Mouse (Mus musculus) adrenal gland, adult 18-20 months (tissue): ENCODE results near the gene Olfr874. TPM values are rescaled to one million over a fixed set of nuclear protein-coding genes. Genes with fewer than 3 reads are reported as not detected.
"Not testable (repeated sequence)": the region's sequence is repeated elsewhere in the genome, so short reads cannot be mapped to it uniquely, and the experiment has no call there.

Experiments
- DNase-seq, 2 experiments: peaks; one replicate each; pipeline ENCODE4 v3.0.0; 2021 to 2022; ENCODE audit warnings: low spot score in 2 of 2
- long read RNA-seq, 2 experiments: library from polyadenylated mRNA; stranded (forward); transcript quantifications; one replicate each; pipeline ENCODE4 v2.0.0; 2021
- total RNA-seq, 2 experiments: library from RNA; stranded (reverse); gene quantifications; 1 replicate in 1 of 2; 2 replicates in 1 of 2; pipeline ENCODE4 v1.2.3; 2021

Olfr874 gene
- total RNA-seq, result not detected
- long read RNA-seq, experiment 1, result 0 reads
- long read RNA-seq, experiment 2, result 0 reads

DNA sequence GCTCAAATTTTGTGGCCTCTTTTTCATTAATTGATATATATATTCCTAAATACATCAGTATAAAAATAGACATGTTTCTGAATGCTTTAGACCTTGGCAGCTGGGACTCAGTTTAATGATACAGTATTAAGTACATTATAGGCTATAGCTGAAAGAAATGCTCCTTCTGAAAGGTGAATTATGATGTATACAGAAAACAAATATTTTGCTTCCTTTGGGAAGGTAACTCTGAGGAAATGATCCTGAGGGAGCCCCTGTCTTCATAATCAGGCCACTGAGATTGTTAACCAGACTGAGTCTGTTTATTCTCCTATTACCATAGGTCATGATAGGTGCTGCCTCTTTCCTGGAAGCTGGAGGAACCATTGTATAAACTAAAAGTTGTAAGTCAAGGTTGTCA is at the start of gene Olfr874:
Olfr874 (plus strand) TSS at position 301 of the 400 bp plus-strand sequence.
- DNase-seq, result no peak

DNA sequence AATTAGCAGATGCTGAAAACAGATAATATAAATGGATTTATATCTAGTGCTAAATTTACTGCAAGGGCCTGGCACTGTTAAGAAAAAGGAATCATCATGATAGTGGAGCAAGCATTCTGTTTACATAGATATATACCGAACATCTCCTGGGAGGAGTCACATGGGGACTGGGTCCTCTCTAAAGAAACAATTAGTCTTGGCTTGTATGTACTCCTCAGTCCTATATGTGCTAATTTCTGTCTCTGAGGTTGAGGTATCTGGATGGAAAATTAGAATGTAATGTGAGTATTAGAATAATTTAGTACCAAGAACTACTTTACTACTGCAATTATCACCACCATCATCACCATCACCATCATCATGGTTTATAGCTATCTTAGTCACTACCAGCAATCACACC is 28.8 kb upstream of the Olfr874 start, which contains the start of gene Olfr160:
Olfr160 (minus strand) TSS at position 101 of the 400 bp plus-strand sequence.
- DNase-seq, result no peak

DNA sequence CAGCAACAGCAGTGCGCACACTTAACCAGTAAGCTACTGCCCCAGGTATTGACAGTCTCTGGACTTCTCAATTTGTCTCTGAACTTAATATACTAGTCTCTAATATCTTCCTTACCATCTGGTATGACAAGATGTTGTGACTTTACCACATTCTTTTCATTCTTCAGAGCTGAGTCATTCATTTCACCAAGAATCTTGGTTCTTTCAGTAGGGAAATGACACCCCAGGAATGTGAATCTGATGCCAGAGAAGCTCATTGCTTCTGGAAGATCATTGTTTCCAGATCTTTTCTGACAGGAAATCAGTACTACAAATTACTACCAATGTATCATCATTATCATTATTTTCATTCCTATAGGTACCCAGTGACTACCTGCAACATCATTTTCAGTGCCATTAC is 10.6 kb upstream of the Olfr874 start:
- no peak for DNase-seq

DNA sequence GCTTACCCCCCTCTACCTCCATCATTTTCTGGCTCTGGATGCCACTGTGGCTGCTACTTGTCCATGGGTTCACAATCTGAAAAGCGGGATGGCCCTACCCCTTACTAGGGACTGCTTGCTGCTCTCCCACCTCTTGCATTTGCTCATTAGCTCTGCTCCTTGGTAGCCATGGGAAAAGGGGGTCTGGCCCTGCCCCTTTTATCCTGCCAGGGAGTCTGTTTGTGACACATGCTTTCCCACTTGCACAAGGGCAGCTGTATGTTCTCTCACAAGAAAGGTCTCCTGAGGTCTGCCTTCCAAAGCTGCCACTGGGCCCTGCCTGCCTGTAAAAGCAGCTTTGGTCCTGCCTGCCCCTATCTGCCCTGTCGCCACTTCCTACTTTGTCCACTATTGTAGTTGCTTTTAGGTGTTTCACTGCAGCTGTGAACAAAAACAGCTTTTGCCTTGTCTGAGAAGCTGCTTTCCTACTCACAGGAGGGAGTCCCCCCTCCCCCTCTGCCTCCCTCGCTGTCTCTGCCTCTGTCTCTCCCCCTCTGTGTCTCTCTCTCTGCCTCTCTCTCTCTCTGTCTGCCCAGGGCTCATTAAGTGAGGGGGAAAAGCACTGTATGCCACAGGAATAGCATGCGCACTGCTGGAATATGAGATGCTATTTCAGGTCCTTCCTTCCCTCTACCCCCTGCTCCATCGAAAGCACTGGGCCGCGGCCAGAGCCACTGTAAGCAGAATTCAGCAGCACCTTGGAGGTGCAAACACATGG is 5.6 kb downstream of the Olfr874 start:
- DNase-seq, result no peak

DNA sequence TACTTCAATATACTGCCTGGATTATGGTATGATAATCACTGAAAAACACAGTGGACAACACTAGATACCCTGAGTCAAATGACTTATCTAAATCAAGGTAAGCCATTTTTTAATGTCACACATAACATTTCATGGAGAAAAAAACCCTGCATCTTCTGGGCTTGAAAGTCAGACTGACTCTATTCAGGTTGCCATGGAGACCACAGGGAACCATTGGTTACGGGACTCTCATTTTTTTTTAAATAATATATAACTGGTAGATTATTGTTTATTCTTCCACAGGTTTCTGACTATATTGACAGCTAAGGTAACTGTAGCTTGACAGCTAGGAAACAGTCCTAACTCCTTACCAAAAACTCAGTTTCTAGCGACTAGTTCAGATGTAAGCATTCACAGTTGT is 6.6 kb downstream of the Olfr874 start:
- no peak for DNase-seq

DNA sequence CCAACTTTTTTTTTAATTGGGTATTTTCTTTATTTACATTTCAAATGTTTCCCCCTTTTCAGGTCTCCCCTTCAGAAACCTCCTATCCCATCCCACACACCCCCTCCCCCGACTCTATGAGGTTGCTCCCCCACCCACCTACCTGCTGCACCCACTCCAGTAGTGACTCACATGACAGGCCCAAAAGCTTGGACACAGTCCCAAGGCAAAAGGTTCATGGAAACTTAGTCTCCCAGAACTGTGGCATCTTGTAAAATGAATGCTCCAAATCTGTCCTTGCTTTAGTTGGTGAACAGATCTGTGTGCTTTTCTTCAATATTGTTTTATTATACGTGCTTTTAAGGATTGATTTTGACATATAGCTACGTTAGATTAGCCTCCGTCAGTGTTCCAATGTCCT is 7.1 kb downstream of the Olfr874 start:
- DNase-seq, result no peak

DNA sequence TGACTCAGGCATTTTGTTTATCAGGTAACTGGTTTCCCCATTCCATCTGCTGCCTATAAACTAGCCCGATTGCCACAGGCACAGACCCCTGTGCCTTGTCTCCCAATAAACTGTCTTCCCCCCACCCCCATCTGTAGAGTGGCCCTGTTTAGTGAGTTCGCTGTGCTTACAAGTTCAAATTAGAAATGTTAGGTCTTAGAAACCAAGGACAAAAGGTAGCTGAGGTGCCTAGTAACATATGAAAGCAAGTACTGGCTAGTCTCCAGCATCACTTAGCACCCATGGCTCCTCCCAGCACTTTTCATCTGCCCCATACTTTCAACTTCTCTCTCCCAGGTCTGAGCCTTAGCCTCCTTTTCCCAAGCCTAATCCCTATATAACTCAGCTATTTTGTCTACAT is 16.8 kb downstream of the Olfr874 start:
- DNase-seq, result no peak

DNA sequence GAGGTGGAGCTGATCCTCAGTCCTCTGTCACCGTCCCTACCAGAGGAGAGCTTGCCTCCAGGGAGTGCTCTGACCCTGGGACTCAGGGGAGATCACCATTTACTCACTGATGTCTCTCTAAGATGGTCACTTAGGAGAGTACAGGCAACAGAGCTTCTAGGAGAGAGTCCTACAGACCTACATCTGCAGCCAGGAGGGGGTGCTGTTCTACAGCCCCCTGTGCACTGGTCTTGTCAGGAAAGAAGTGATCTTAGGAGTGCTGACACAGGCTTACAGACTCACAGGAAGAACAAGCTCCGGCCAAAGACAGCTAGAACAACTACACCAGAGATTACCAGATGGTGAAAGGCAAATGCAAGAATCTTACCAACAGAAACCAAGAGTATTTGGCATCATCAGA is 17.6 kb downstream of the Olfr874 start:
- DNase-seq, result peak; percentile 26 to 27

DNA sequence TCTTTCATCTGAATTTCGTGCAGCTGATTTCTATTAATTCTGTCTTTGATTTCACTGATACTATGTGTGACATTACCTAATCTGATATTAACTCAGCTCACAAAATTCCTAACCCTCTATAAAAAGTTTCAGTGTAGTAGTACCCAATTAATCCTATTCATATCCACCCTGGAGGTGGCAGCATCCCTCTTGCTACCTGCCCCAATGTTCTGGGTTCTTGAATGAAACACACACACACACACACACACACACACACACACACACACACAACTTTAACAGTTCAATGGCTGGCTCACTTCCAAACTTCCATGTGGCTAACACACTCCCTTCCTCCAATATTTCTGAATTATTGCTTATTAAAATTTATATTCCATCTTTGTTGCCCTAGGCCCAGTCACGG is 25.8 kb downstream of the Olfr874 start:
- DNase-seq, result no peak

DNA sequence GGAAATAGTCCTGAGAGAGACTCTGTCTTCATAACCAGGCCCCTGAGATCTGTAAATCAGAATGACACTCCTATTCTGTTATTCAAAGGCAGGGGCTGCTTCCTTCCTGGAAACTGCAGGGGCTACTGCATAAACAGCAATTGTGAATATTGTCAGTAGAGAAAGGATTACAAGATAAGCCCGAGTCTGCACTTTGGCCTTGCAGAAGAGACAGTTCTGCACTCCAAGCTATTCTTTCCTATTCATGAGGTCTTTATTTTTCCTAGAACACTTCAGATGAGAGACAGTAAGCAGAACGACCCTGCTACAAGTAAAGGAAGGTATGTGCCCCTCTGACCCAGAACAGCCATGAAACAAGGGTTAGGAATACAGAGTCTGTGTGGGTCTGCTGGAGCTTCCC is 26.9 kb downstream of the Olfr874 start, which contains the start of gene Olfr875:
Olfr875 (plus strand) TSS at position 99 of the 400 bp plus-strand sequence.
- no peak for DNase-seq

DNA sequence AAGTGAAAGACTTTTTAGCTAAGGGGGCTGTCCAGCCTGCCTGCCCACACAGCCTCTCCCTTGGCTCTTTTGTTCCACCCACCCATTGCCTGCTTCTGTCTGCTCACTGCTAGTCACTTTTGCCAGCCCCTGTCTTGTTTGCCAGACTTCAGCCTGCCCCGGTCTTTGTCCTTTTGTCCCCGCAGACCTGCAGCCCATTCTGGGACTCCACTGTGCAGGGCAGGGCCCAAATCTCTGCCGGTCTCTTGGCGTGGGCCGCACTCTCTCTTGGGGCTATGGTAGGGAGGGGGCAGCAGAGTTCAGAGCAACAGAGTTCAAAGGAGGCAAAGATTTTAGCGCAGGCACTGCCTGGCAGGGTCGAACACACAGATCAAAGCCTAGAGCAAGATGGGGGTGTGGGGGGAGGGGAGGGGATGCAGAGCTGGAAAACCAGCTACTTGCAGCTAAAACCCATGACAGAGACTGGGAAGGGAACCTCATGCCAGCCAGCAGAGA is 37.9 kb downstream of the Olfr874 start:
- no peak for DNase-seq

DNA sequence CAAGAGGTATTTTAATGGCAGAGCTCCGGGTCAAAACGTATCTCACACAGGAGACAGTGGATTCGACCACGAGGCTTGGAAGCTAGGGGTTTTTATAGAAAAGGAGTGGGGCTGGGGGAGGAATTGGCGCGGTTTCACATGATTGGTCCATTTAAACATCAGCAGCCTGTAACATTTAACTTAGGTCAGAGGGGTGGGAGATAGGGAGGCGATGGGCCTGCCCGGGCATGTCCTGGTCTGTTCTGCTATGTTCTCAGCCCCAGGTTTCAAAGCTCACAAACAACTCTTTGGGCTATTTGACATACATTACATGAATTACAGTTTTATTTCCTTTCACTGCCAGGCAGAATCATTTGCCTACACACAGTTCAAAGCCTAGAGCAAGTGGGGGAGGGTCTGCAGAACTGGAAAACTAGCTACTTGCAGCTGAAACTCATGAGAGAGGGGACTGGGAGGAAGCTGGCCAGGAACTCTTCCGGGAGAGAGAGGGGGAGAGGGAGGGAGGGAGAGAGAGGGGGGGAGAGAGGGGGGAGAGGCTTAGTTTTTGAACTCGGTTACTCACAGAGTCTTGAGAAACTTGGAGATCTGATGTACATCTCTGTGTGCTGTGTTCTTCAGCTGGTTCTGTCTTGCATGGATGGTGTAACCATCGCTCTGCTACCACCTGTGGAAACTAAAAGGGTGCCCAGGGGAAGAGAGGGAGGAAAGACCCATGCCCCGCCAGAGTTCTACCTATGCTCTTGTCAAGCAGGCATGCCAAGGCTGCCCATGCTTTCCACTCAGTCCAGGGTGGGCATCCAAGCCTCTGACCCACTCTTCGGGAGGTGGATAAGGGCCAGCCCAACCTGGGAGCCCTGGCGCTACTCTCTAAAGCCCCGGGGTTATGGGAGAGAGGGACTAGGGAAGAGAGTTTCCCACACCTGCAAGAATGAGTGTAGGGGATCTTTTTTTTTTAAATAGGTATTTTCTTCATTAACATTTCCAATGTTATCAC is 38.8 kb downstream of the Olfr874 start:
- not testable (repeated sequence) for DNase-seq

DNA sequence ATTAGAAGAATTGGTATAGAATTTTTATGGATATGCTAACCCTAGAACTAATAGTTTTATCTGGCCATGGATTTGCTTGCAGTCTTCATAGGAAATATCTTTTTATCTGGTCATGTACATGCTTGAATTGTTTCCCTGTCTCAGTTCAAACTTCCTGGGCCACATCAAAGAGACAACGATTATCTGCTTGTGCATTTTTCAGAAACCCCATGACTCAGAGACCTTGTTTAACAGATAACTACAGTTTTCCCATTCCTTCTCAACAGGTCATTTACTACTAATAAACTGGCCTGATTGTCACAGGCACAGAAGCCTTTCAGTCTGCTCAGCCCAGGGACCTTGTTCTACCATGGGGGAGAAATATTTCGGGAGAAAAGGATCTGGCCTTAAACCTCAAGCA is 41.5 kb downstream of the Olfr874 start:
- DNase-seq, result peak in 1 of 2 experiments; percentile 5

Other genes starting within 250 kb of the Olfr874 start
- gene Esam, start 217.0 kb upstream of the Olfr874 start, total RNA-seq, result 10 to 100 TPM; 34.6 to 38.3 TPM
- 1 to 10 TPM; 2.1 to 2.8 TPM for gene Vsig2, start 205.9 kb upstream of the Olfr874 start, total RNA-seq
- 1 to 10 TPM; 1.7 to 3.5 TPM for gene Nrgn, start 192.2 kb upstream of the Olfr874 start, total RNA-seq
- 10 to 100 TPM; 16.2 to 17.7 TPM for gene Siae, start 189.4 kb upstream of the Olfr874 start, total RNA-seq
- 1 to 10 TPM; 3.3 to 4.4 TPM for gene Spa17, start 131.4 kb upstream of the Olfr874 start, total RNA-seq
- gene Tbrg1, start 87.8 kb upstream of the Olfr874 start, total RNA-seq, result 10 to 100 TPM; 68.4 to 76.1 TPM
- not detected for gene Panx3, start 75.9 kb upstream of the Olfr874 start, total RNA-seq
- gene Olfr160, start 28.9 kb upstream of the Olfr874 start, total RNA-seq, result not detected
- not detected for gene Olfr875, start 26.8 kb downstream of the Olfr874 start, total RNA-seq
- not detected for gene Olfr876, start 57.9 kb downstream of the Olfr874 start, total RNA-seq
- gene Olfr877, start 109.2 kb downstream of the Olfr874 start, total RNA-seq, result under 1 TPM in 1 of 2 experiments, not detected in 1; 0.40 TPM
- gene Olfr145, start 151.6 kb downstream of the Olfr874 start, total RNA-seq, result not detected
- not detected for gene Olfr878, start 172.7 kb downstream of the Olfr874 start, total RNA-seq
- gene Olfr881, start 246.7 kb downstream of the Olfr874 start, total RNA-seq, result not detected